Mouse (Mus musculus) testis, postnatal 14 days (tissue): ENCODE measurements around the gene Gm21258.
"Not testable (repeated sequence)": the region's sequence is repeated elsewhere in the genome, so short reads cannot be mapped to it uniquely, and the experiment has no call there.

Experiments
- DNase-seq: peaks from one replicate; pipeline ENCODE4 v3.0.0; 2021; ENCODE audit warnings: low spot score

Gm21258 gene

GRCm38 (mm10) chrY:52779740-52780139, at the start of gene Gm21258:
TSS of gene Gm21258 (plus strand) at chrY:52780040.
- not testable (repeated sequence) for DNase-seq
